Mouse (Mus musculus) cortical plate, adult 2 months (tissue): ENCODE data around the gene Acsl1.
A peak's percentile ranks its signal among the peaks of the same experiment; 100 is the strongest.

Source experiments
- CTCF ChIP-seq: fragments of 200-500 bp; IDR thresholded peaks from 2 replicates; pipeline ENCODE4 v1.5.1; 2011; ENCODE audit warnings: mild to moderate bottlenecking, control low read depth, low read length; ENCODE audit not compliant: insufficient read depth; ENCODE audit errors: extremely low read depth
- POLR2A ChIP-seq: fragments of 200-500 bp; IDR thresholded peaks from 2 replicates; pipeline ENCODE4 v1.6.1; 2011; ENCODE audit warnings: mild to moderate bottlenecking, low read length, control low read depth; ENCODE audit not compliant: insufficient read depth; ENCODE audit errors: extremely low read depth

- TF ChIP-seq CTCF: no peak
- TF ChIP-seq POLR2A: peak; percentile 87
Measured at GRCm38 (mm10) chr8:46551615-46552440, 81.0 kb downstream of the Acsl1 start, which contains the start of gene Cenpu.
